Comparison of ENCODE assay signal across 8 mouse cellular contexts in genomic region chr6:124930231-124930630, GRCm38 (mm10). TPM values are rescaled to one million over a fixed set of nuclear protein-coding genes. Genes with fewer than 3 reads are reported as not detected.
DNase-seq lines count a peak whose midpoint lies in the region; ATAC-seq and TF ChIP-seq lines count a peak whose summit lies in the region.

No protein-coding gene starts in this region.

- ATAC-seq in erythroblast, adult 5-6 weeks (replicated peaks; ENCODE audit: low FRiP score, poor library complexity, severe bottlenecking), result peak; percentile 28; the same call in 1 of the 2 replicates
- no peak for ATAC-seq in kidney, embryonic 15.5 days (replicated peaks; ENCODE audit: low FRiP score)

- TF ChIP-seq CTCF in layer of hippocampus, adult 2 months (conservative IDR thresholded peaks at IDR 0.05), result no peak

- peak overlapping the region; percentile 79 for H3K4me2 ChIP-seq in kidney, embryonic 15.5 days

- H3K4me1 ChIP-seq in kidney, embryonic 15.5 days, result peaks cover 52% of the 10 kb centered on the region
- H3K4me1 ChIP-seq in midbrain, embryonic 10.5 days, result peaks cover 34% of the 10 kb centered on the region

- no peaks in the 10 kb centered on the region for H3K9me3 ChIP-seq in kidney, embryonic 15.5 days (replicated peaks)
- H3K9me3 ChIP-seq in midbrain, embryonic 10.5 days (replicated peaks), result no peaks in the 10 kb centered on the region

- peaks cover 27% of the 10 kb centered on the region for H3K36me3 ChIP-seq in kidney, embryonic 15.5 days
- peaks cover 32% of the 10 kb centered on the region for H3K36me3 ChIP-seq in midbrain, embryonic 10.5 days

- peak overlapping the region; percentile 42 for H3K9ac ChIP-seq in kidney, embryonic 15.5 days

- DNase-seq in layer of hippocampus, adult 2 months (ENCODE audit: low spot score in 2 of 2), result no peak
- DNase-seq in layer of hippocampus, adult 11-12 months (ENCODE audit: low spot score), result no peak
- no peak for DNase-seq in midbrain, embryonic 10.5 days (ENCODE audit: low spot score)
- no peak for DNase-seq in urinary bladder, adult 18-20 months (ENCODE audit: low spot score in 2 of 2)
- no peak for DNase-seq in ovary, postnatal 10 days (ENCODE audit: low spot score)
- DNase-seq in layer of hippocampus, adult 18-20 months (ENCODE audit: low spot score in 2 of 2), result no peak

- no peaks in the 10 kb centered on the region for H3K27me3 ChIP-seq in kidney, embryonic 15.5 days
- no peaks in the 10 kb centered on the region for H3K27me3 ChIP-seq in midbrain, embryonic 10.5 days (ENCODE audit: low read depth, poor library complexity, severe bottlenecking)

- H3K4me3 ChIP-seq in layer of hippocampus, adult 2 months, result peak overlapping the region; percentile 98
- peak overlapping the region; percentile 99 for H3K4me3 ChIP-seq in kidney, embryonic 15.5 days (replicated peaks)
- H3K4me3 ChIP-seq in midbrain, embryonic 10.5 days, result peak overlapping the region; percentile 98

- 23% methylated on average over 1 of the region's 1 CpGs for WGBS in kidney, embryonic 15.5 days
- WGBS in midbrain, embryonic 10.5 days, result 30% methylated on average over 1 of the region's 1 CpGs

- H3K27ac ChIP-seq in layer of hippocampus, adult 2 months, result peak overlapping the region; percentile 99
- peak overlapping the region; percentile 98 for H3K27ac ChIP-seq in kidney, embryonic 15.5 days
- H3K27ac ChIP-seq in midbrain, embryonic 10.5 days (replicated peaks), result peak overlapping the region; percentile 95

RNA-seq across cellular contexts. Expression of gene Mlf2, which starts 1.0 kb away (rescaled TPM):
- 100 to 1,000 TPM; 627 to 642 TPM for total RNA-seq in layer of hippocampus, adult 2 months (2021)
- 11.7 and 13.4 TPM in 2 replicates for total RNA-seq in erythroblast, adult 5-6 weeks (2015; ENCODE audit: low replicate concordance)
- 14.1 and 20.7 TPM in 2 replicates for total RNA-seq in erythroblast, adult 5-6 weeks (2017; ENCODE audit: low replicate concordance)
- polyA plus RNA-seq in kidney, embryonic 15.5 days (2015; fragmentation: Nextera tagmentation; extraction: Ambion mirVana), result 357 and 385 TPM in 2 replicates
- polyA plus RNA-seq in midbrain, embryonic 10.5 days (2016; fragmentation: Nextera tagmentation; extraction: Ambion mirVana), result 428 and 435 TPM in 2 replicates
- 100 to 1,000 TPM; 631 to 670 TPM for total RNA-seq in layer of hippocampus, adult 18-20 months (2021)

RNA-seq across cellular contexts. Expression of gene Ptms, which starts 10.3 kb away (rescaled TPM):
- total RNA-seq in layer of hippocampus, adult 2 months (2021), result 1,000 to 10,000 TPM in 1 of 2 experiments, 100 to 1,000 TPM in 1; 991 to 1,057 TPM
- total RNA-seq in erythroblast, adult 5-6 weeks (2015; ENCODE audit: low replicate concordance), result 26.1 and 31.3 TPM in 2 replicates
- 12.0 and 21.8 TPM in 2 replicates for total RNA-seq in erythroblast, adult 5-6 weeks (2017; ENCODE audit: low replicate concordance)
- 320 TPM in 2 replicates for polyA plus RNA-seq in kidney, embryonic 15.5 days (2015; fragmentation: Nextera tagmentation; extraction: Ambion mirVana)
- 261 and 296 TPM in 2 replicates for polyA plus RNA-seq in midbrain, embryonic 10.5 days (2016; fragmentation: Nextera tagmentation; extraction: Ambion mirVana)
- total RNA-seq in layer of hippocampus, adult 18-20 months (2021), result 1,000 to 10,000 TPM; 1,033 to 1,052 TPM

RNA-seq across cellular contexts. Expression of gene Lag3, which starts 18.7 kb away (rescaled TPM):
- total RNA-seq in layer of hippocampus, adult 2 months (2021), result 1 to 10 TPM; 1.3 to 1.7 TPM
- total RNA-seq in erythroblast, adult 5-6 weeks (2015; ENCODE audit: low replicate concordance), result 1.0 and 2.7 TPM in 2 replicates
- 0.51 TPM in 1 of 2 replicates, not detected in the other for total RNA-seq in erythroblast, adult 5-6 weeks (2017; ENCODE audit: low replicate concordance)
- polyA plus RNA-seq in kidney, embryonic 15.5 days (2015; fragmentation: Nextera tagmentation; extraction: Ambion mirVana), result 1.7 and 1.8 TPM in 2 replicates
- polyA plus RNA-seq in midbrain, embryonic 10.5 days (2016; fragmentation: Nextera tagmentation; extraction: Ambion mirVana), result 1.0 and 1.5 TPM in 2 replicates
- total RNA-seq in layer of hippocampus, adult 18-20 months (2021), result 1 to 10 TPM; 2.6 to 3.6 TPM

RNA-seq across cellular contexts. Expression of gene Cops7a, which starts 35.1 kb away (rescaled TPM):
- 100 to 1,000 TPM; 136 to 151 TPM for total RNA-seq in layer of hippocampus, adult 2 months (2021)
- total RNA-seq in erythroblast, adult 5-6 weeks (2015; ENCODE audit: low replicate concordance), result 10.2 and 16.5 TPM in 2 replicates
- 5.6 and 7.7 TPM in 2 replicates for total RNA-seq in erythroblast, adult 5-6 weeks (2017; ENCODE audit: low replicate concordance)
- polyA plus RNA-seq in kidney, embryonic 15.5 days (2015; fragmentation: Nextera tagmentation; extraction: Ambion mirVana), result 163 and 164 TPM in 2 replicates
- polyA plus RNA-seq in midbrain, embryonic 10.5 days (2016; fragmentation: Nextera tagmentation; extraction: Ambion mirVana), result 140 and 142 TPM in 2 replicates
- 100 to 1,000 TPM; 154 to 161 TPM for total RNA-seq in layer of hippocampus, adult 18-20 months (2021)

RNA-seq across cellular contexts. Expression of gene Cd4, which starts 42.2 kb away (rescaled TPM):
- total RNA-seq in layer of hippocampus, adult 2 months (2021), result under 1 TPM; 0.18 to 0.47 TPM
- 6.3 and 6.9 TPM in 2 replicates for total RNA-seq in erythroblast, adult 5-6 weeks (2015; ENCODE audit: low replicate concordance)
- 0.70 and 0.94 TPM in 2 replicates for total RNA-seq in erythroblast, adult 5-6 weeks (2017; ENCODE audit: low replicate concordance)
- polyA plus RNA-seq in kidney, embryonic 15.5 days (2015; fragmentation: Nextera tagmentation; extraction: Ambion mirVana), result 0.06 and 0.26 TPM in 2 replicates
- 0.05 TPM in 1 of 2 replicates, not detected in the other for polyA plus RNA-seq in midbrain, embryonic 10.5 days (2016; fragmentation: Nextera tagmentation; extraction: Ambion mirVana)
- under 1 TPM in 1 of 2 experiments, not detected in 1; 0.25 TPM for total RNA-seq in layer of hippocampus, adult 18-20 months (2021)

Comparison
In these comparisons a context has a peak if more than half of its experiments do, and no peak if none do; other contexts are left out.
1. RNA of gene Mlf2, which starts 1.0 kb away (total RNA-seq): 631 to 670 TPM in layer of hippocampus, adult 18-20 months and 627 to 642 TPM in layer of hippocampus, adult 2 months; 11.7 to 20.7 TPM in erythroblast, adult 5-6 weeks; every median in the first group is over 10 times any median in the second.
2. RNA of gene Ptms, which starts 10.3 kb away (total RNA-seq): 991 to 1,057 TPM in layer of hippocampus, adult 2 months and 1,033 to 1,052 TPM in layer of hippocampus, adult 18-20 months; 12.0 to 31.3 TPM in erythroblast, adult 5-6 weeks; every median in the first group is over 10 times any median in the second.
3. Peak in every context shown above with its lines, with median percentiles within 50 percentile points of each other: H3K27ac ChIP-seq and H3K4me3 ChIP-seq.